Mouse (Mus musculus) gastrocnemius, postnatal 25 days (tissue): ENCODE results near the gene Abcc4. TPM values are rescaled to one million over a fixed set of nuclear protein-coding genes. Genes with fewer than 3 reads are reported as not detected.

Experiments used
- DNase-seq: peaks from one replicate; pipeline ENCODE4 v3.0.0; 2022
- total RNA-seq, 2 experiments: library from RNA; stranded (reverse); gene quantifications; 1 replicate in 1 of 2; 2 replicates in 1 of 2; pipeline ENCODE4 v1.2.3; 2021

Abcc4 gene
- total RNA-seq, 2 experiments from 2014 or later = 9.0 to 10.7 TPM

- DNase-seq = no peak
Measured at GRCm38 (mm10) chr14:118638447-118639275, 67.4 kb downstream of the Abcc4 start.

GRCm38 (mm10) chr14:118635493-118636183 lies 70.4 kb downstream of the Abcc4 start:
- peak; percentile 85 for DNase-seq

DNA sequence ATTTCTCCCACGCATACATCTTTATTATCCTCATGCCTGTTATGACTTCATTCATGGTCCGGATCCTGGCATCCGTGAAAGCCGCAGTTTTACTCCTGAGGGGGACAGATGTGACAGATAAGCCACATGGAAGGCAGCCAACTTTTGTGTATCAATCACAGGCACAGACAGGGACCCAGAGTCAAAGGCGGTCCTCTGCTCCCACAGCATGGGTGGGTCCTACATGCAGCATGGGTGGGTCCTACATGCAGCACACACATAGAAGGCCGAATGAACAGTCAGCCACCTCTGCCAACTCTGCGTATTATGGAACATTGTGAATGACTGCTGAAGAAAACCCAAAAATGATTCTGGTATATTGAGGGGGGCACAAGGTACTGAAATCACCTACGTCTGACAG lies 76.4 kb downstream of the Abcc4 start:
- DNase-seq = no peak

DNA sequence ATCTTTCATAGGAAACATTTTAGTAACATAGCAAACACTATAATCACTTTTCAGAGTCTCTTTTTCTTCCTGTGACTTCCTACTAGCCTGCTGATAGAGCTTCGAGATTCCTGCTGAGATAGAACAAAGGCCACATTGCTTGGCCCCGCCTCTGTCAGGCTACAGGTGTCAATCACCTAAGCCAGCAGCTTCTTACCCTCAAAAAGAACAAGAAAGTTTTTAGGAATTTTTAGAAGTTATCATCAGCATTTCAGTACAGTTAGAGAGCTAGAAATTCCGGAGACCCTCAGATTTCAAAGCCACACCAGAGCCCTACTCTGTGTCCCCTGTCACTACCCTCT lies 84.6 kb downstream of the Abcc4 start:
- DNase-seq = no peak

- no peak for DNase-seq
Measured at GRCm38 (mm10) chr14:118620773-118621448, 85.1 kb downstream of the Abcc4 start.

GRCm38 (mm10) chr14:118616698-118617311 lies 89.2 kb downstream of the Abcc4 start:
- DNase-seq = no peak

DNA sequence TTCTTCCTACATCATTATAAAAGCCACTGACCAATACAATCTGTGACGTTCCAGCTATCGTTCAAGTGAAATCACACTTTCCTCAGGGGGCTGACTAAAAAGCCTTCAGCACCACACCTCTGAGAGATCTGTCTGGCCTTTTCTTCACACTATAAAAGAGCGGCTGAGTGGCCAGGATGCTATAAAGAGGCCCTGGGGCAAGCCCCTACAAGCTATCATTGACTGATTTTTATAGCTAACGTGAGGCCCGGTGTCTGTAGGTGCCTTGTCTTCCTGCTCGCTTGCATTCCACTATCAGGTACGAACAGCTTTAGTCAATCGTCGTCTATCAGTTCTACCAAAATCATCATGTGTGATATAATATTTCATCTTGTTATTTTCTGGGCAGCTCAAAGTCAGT lies 92.3 kb downstream of the Abcc4 start:
- DNase-seq = no peak

GRCm38 (mm10) chr14:118611714-118612113 lies 94.3 kb downstream of the Abcc4 start:
- no peak for DNase-seq

DNA sequence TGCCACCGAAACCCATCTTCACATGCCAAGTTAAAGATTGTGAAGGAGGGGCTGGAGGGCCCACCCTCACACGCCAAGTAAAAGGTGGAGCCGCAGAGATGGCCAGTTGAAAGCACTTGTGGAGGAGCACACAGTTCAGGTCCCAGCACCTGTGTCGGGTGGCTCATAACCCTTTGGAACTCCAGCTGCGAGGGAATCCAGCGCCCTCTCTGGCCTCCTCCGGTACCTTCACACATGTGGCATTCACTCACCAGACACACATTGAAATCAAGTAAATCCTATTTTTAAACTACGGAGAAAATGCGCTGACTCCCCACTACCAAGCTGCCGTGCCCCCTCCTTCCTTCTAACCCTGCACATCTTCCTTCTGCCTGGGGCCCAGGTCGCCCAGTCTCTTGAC lies 95.2 kb downstream of the Abcc4 start:
- no peak for DNase-seq

DNA sequence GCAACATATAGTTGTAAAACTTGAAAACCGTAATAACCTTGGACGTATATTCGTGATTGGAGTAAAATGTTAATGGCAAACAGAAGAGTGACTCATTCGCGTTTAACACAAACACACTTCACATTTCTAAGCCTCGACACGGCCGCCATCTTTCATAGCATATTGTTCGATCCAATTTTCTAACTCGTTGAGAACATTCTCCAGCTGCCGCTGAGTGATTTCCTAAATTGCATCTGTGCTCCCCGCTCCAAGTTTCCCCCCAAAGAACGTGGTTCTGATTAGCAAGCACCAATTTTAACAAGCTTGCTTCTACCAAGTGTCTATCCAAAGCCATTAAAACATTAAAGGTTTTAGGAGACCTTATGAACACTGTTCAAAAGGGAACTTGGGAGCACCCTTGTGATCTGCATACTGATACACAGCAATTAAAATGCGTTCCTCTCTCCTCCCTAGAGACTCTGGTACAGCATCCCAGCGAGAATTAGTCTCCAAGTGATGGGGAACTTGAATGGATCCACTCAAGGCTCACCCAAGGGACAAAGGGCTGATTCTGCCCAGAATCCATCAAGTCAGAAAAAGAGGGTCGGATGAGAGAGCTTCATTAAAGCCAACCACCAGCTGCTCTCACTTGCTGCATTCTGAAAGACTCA lies 97.1 kb downstream of the Abcc4 start:
- no peak for DNase-seq

DNA sequence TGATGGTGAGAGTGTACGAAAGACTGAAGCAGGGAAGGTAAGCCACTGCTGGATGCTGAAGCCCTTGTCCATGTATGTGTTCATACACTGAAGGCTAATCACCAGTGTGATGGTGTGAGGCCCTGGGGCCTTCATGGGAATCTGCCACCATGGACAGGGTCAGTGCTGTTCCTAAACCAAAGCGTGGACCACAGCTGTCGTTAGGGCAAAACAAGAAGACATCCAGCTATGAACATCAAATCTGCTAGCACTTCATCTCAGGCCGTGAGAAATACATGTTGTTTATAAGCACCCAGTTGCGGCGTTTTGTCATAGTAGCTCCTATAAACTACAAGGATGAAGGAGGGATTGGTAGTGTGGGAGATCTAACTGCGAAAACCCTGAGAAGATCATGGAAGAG lies 97.7 kb downstream of the Abcc4 start:
- no peak for DNase-seq

- no peak for DNase-seq
Measured at GRCm38 (mm10) chr14:118606476-118606875, 99.5 kb downstream of the Abcc4 start.

DNA sequence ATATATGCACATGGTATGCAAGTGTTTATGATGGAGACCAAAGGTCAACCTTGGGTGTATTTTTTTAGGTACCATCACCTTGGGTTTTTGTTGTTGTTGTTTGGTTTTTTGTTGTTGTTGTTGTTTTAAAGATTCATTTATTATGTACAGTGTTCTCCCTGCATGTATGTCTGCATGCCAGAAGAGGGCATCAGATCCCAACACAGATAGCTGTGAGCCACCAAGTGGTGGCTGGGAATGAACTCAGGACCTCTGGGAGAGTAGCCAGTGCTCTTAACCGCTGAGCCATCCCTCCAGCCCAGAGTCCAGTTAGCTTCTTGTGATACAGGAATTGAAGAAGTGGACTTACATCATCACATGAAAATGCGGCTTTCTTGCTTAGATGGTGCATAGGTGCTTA lies 101.1 kb downstream of the Abcc4 start:
- no peak for DNase-seq

DNA sequence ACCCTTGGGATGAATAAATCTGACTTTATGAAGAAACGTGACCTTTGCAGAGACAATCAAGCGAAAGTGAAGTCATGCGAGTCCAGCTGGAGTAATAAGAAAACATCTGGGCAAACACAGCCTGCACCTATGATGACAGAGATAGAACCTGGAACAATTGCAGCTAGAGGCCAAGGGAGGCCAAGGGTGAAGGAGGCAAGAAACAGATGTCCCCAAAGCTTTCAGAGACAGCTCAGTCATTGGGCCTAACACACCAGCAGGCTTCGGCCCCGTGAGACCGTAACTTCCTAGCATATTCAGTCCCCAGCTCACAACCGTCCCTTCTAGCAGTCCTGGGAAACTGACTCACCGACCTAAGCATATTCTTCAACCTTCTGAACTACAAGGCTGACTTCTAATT lies 104.0 kb downstream of the Abcc4 start:
- no peak for DNase-seq

DNA sequence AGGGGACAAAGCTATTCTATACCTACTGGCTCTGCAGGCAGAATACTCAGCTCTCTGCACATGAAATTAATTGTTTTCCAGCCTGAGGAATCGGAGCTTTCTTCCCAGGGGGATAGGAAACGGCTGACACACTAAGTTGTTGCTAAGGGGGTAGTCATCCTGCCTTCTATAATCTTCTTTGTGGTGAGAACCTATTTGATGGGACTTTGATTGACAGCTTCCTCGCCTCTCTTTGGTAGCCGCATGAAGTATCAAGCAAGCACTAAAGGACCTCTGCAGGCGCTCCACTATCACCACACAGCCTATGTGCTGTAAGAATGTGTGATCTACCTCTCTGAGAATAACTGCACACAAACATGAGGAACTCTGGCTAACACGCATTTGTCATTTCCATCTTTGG lies 105.3 kb downstream of the Abcc4 start:
- DNase-seq = no peak

DNA sequence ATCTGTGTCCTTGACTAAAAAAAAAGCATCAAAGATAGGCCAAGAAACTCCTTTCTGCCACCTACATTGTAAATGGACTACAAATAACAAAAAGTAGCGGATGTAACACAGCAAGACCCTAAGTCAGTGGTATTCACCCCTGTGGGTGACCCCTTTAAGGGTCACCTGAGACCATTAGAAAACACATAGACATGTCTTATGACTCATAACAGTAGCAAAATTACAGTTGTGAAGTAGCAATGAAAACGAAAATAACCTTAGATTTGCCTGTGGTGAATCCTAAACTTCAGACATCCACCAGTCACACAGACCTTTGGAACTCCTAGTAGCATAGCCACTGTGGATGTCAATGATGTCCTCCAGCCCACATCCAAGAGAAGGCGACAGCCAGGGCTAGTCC lies 107.3 kb downstream of the Abcc4 start:
- no peak for DNase-seq

GRCm38 (mm10) chr14:118594463-118594862 lies 111.6 kb downstream of the Abcc4 start:
- no peak for DNase-seq

DNA sequence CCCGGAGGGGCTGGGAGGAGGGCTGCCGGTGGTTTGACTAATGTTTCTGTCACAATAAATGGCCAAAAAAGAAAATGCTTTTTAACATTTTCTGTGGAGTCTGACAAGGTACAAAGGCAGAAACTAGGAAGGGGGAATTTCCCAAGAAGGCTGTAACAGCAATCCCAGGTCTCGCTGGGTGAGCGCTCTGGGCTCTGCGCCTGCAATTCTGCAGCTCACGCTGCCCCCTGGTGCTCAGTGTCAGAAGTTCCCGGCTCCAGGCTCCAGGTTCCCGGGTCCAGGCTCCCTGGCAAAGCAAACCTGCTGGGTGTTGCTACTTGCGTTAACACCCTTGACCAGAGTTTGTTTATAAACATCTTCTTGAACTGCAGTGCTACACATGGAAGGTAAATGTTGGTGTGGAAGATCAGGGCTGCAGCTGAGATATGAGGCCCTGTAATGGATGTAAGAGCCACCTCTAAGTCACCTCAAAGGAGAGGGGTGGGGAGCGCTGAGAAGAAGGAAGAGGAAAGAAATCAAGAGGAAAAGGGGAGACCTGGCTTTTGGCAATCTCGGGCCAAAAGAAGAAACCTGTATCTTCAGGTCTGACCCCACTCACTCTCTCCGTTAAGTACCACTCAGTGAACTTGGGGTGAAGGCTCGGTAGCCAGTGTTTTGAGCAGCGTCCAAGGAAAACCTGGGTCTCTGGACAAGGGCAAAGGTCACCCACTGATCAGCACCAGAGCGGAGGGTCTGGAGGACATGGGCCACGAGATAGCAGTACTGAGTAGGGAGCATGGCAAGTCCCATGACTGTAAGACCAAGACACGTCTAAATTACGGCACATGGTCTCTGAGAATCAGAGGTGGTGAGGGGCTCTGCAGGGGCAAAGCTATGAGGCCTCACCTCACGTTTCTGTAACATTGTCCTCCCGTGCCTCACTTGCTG lies 114.3 kb downstream of the Abcc4 start:
- peak; percentile 41 for DNase-seq

DNA sequence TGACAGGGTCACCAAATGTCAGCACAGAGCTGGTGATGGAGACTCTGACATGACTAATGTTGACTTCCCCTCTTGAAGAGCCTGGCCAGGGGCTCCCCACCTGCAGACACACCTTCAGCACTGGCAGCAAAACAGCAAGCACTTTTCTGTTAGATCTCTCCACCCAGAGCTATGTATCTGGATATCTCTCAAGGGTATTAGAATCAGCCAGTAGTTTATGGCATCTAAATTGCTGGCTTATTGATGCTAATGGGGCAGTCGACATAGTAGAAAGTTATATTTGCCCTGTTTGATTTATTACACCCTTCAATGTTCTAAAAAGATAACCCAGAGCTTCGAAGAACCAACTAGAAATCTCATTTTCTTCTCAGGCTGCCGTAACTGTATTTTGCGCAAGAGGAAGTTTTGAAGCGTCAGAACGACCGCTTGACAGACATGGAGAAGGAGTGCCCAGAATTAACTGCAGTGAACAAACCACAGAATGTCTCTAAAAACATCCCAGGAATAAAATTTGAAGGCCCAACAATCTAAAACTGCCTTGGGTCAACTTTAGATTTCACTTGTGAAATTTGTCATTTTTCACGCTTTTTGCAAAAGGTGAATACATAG lies 123.6 kb downstream of the Abcc4 start:
- DNase-seq = no peak

DNA sequence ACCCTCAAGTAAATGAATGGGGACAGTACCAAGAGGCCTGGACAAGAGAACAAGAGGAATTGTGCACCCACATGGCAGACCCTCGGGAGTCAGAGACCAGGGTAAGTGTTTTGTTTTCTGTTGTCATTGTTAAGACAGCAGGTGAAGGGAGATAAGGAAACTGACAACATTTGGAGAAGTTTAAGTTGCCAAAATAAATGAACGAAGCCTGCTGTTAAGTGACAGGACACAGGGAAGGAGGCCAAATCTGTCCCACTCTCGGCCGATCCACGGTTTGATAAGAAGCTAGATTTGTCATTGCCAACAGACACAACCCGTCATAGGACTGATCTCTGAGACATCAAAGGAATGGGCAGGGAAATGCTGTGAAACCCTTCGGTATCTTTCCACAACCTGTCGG lies 124.3 kb downstream of the Abcc4 start:
- no peak for DNase-seq
